Mouse (Mus musculus): ENCODE data around the gene Zfp605.
"Not testable (repeated sequence)": the region's sequence is repeated elsewhere in the genome, so short reads cannot be mapped to it uniquely, and the experiment has no call there.

Zfp605 gene

GRCm38 (mm10) chr5:110109991-110110441 lies at the start of gene Zfp605:
TSS of gene Zfp605 (plus strand) at chr5:110110092.
- peak; percentile 90 for DNase-seq (ENCODE audit: low spot score)

GRCm38 (mm10) chr5:110072413-110072812 lies 37.5 kb upstream of the Zfp605 start, which contains the start of gene Gm17655:
TSS of gene Gm17655 (minus strand) at chr5:110072513.
- DNase-seq (ENCODE audit: low spot score), result not testable (repeated sequence)

- peak; percentile 4 for DNase-seq (ENCODE audit: low spot score)
These were observed 26.9 kb upstream of the Zfp605 start for GRCm38 (mm10) chr5:110082961-110083360.

GRCm38 (mm10) chr5:110086161-110086866 lies 23.6 kb upstream of the Zfp605 start:
- peak; percentile 69 for DNase-seq (ENCODE audit: low spot score)

GRCm38 (mm10) chr5:110091546-110091945 lies 18.3 kb upstream of the Zfp605 start:
- DNase-seq (ENCODE audit: low spot score), result no peak

- peak; percentile 89 for DNase-seq (ENCODE audit: low spot score)
These were observed 15.7 kb upstream of the Zfp605 start, which contains the start of gene Gm35315 for GRCm38 (mm10) chr5:110094030-110094846. TSS of gene Gm35315 (minus strand) at chr5:110094420.

GRCm38 (mm10) chr5:110094847-110095213 lies 15.1 kb upstream of the Zfp605 start:
- no peak for DNase-seq (ENCODE audit: low spot score)

GRCm38 (mm10) chr5:110098991-110099477 lies 10.9 kb upstream of the Zfp605 start:
- no peak for DNase-seq (ENCODE audit: low spot score)

- DNase-seq (ENCODE audit: low spot score), result no peak
These were observed 10.0 kb upstream of the Zfp605 start, which contains the start of gene Plcxd1 for GRCm38 (mm10) chr5:110099656-110100580. TSS of gene Plcxd1 (plus strand) at chr5:110099969.

GRCm38 (mm10) chr5:110100921-110101631 lies 8.8 kb upstream of the Zfp605 start:
- no peak for DNase-seq (ENCODE audit: low spot score)

- DNase-seq (ENCODE audit: low spot score), result no peak
These were observed 8.1 kb upstream of the Zfp605 start for GRCm38 (mm10) chr5:110101716-110102347.

GRCm38 (mm10) chr5:110102429-110102828 lies 7.5 kb upstream of the Zfp605 start:
- DNase-seq (ENCODE audit: low spot score), result no peak

- no peak for DNase-seq (ENCODE audit: low spot score)
These were observed 6.9 kb upstream of the Zfp605 start for GRCm38 (mm10) chr5:110102853-110103625.

GRCm38 (mm10) chr5:110103901-110104615 lies 5.8 kb upstream of the Zfp605 start:
- no peak for DNase-seq (ENCODE audit: low spot score)

GRCm38 (mm10) chr5:110104616-110105380 lies 5.1 kb upstream of the Zfp605 start:
- no peak for DNase-seq (ENCODE audit: low spot score)

GRCm38 (mm10) chr5:110106140-110106871 lies 3.6 kb upstream of the Zfp605 start:
- no peak for DNase-seq (ENCODE audit: low spot score)

GRCm38 (mm10) chr5:110106901-110107564 lies 2.9 kb upstream of the Zfp605 start:
- DNase-seq (ENCODE audit: low spot score), result no peak
